Mouse (Mus musculus) adipose tissue, adult 10 weeks (tissue): ENCODE measurements around the gene Serpine3. TPM values are rescaled to one million over a fixed set of nuclear protein-coding genes. Genes with fewer than 3 reads are reported as not detected.

Experiments used
- polyA plus RNA-seq: library from polyadenylated mRNA; stranded (reverse); fragments of 350-450 nt; fragmentation: Illumina TruSeq; extraction: RNeasy Lipid Tissue Mini Kit (QIAGEN cat#74804); gene quantifications from one replicate; pipeline ENCODE4 v1.2.3, GENCODE M21; 2014; ENCODE audit warnings: low read depth, low replicate concordance

Gene Serpine3
- not detected for polyA plus RNA-seq

GRCm38 (mm10) chr14:62663367-62663766 lies at the start of gene Serpine3:
Gene Serpine3, plus strand, starts transcription at chr14:62663667.

Other genes starting within 250 kb of the Serpine3 start
- not detected for gene Gucy1b2, start 207.4 kb upstream of the Serpine3 start, polyA plus RNA-seq
- 5.1 TPM for gene Fam124a, start 107.9 kb upstream of the Serpine3 start, polyA plus RNA-seq
- not detected for gene Gm4131, start 96.7 kb upstream of the Serpine3 start, polyA plus RNA-seq
- 16.3 TPM for gene Ints6, start 97.5 kb downstream of the Serpine3 start, polyA plus RNA-seq
- gene Wdfy2, start 174.0 kb downstream of the Serpine3 start, polyA plus RNA-seq: 16.3 TPM